Mouse (Mus musculus) testis, postnatal 14 days (tissue): ENCODE data around the gene Gatad2a.

Experiments
- DNase-seq: peaks from one replicate; pipeline ENCODE4 v3.0.0; 2021; ENCODE audit warnings: low spot score

The Gatad2a gene

DNA sequence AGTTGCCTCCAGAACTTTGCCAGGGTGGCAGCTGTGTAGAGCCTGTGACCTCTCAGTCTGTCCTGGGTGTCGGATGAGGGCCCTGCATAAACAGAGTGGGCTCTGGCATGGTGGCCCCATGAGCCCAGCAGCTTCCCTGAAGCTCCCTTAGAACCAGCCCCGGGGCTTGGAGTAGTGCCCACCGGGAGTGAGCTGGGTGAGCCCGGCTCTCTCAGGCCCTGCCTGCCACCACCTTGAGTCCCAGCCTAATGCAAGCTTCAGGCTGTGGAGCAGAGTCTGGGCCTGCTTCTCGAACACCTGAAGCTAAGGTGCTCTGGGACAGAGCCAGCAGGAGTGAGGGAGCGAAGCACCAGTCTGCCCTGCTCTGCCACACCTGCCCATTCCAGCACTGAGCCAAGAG, 125.3 kb downstream of the Gatad2a start:
- DNase-seq: no peak

- no peak for DNase-seq
Measured at GRCm38 (mm10) chr8:69870003-69870765, 126.0 kb downstream of the Gatad2a start.

DNA sequence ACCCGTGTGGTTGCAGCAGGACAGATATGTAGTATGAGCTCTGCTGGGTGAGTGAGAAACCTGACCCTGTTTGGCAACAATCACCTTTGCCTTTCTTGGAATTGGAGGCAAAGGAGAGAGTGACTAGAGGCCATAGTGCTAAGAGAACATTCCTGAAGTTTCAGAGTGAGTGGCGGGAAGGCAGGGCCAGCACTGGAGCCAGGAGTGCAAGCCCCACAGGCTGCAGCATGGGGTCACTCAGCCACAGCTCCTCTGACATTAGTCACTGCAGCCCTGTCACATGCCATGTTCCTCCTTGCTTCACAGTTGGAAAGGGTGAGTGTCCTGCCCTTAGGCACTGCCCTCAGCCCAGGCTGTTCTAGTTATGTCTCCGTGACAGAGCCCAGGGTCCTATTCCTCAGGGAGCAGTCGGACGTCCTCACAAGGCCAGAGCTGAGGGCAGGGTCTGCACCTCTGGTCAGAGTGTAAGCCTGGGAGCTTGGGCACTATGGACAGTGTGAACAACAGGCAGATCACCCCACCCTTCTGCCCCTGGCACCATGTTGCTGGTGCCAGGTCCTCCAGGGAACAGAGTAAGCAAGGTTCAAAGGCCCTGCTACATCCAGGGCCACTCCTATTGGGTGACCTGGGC, 128.4 kb downstream of the Gatad2a start:
- no peak for DNase-seq

GRCm38 (mm10) chr8:69864180-69864579, 132.0 kb downstream of the Gatad2a start:
- DNase-seq: no peak

DNA sequence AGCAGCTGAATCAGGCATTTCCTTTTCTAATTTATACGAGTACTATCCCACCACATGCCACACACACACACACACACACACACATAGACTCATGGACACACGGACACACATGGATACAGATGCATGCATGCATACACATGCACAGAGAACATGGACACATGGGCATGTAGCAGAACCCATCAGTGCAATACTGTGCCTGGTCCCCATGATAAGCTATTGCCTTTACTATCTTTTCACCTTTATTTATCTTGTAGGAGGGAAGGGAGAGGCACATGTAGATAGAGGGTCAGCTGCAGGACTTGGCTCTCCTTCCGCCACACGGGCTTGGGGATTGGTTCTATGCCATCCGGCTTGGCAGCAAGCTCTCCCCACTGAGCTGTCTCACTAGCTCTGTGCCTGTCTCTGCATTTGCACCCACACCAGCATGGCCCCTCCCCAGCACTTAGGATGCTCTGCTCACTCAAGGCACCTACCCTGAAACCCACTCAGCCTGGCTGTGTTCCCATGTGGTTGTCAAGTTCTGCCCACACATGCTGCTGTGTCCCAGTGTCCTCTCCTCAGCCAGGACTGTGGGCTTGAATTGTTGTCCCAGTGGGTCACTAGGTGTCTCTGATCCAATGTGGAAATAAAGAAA, 132.7 kb downstream of the Gatad2a start:
- no peak for DNase-seq

DNA sequence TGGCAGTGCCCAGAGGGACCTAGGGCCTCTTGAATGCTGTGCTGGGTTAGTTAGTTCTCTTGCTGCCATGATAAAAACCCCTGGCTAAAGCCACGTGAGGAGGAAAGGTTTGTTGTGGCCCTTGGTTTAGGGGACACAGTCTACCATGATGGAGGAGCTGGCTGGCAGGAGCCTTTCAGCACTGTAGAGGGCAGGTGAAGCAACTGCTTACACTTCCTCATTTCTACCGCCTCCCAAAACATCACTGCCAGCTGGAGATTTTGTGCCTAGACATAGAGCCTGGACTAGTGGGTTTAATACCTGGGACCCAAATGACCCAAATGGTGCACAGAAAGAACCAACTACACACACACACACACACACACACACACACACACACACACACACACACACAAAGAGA, 134.9 kb downstream of the Gatad2a start:
- DNase-seq: no peak

GRCm38 (mm10) chr8:69860807-69861206, 135.4 kb downstream of the Gatad2a start:
- DNase-seq: no peak
